Mouse (Mus musculus) liver, embryonic 14.5 days (tissue): Measurements from ENCODE around the gene Dlgap3.

ENCODE experiments used
- CTCF ChIP-seq: IDR thresholded peaks from 2 replicates; pipeline ENCODE4 v1.5.1; 2016; ENCODE audit warnings: antibody characterized with exemption, low read depth, control low read depth
- EP300 ChIP-seq: IDR thresholded peaks from 2 replicates; pipeline ENCODE4 v1.6.1; 2016; ENCODE audit warnings: antibody characterized with exemption, low read depth

DNA sequence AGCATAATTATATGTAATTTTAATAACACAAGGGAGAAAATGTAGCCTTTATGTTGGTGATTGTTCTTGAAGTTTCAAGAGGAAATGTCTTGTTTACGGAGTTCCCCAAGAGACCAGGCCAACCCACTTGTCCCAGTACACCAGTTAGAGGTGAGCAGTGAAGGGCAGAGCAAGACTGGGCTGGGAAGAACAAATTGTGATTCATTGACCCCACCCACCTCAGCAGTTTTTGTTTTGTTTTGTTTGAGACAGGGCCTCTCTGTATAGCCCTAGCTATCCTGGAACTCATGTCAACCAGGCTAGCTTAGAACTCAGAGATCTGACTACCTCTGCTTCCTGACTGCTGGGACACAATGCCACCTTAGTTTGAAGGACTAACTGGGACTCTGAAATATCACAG lies 44.7 kb upstream of the Dlgap3 start:
- TF ChIP-seq EP300 (no peak), CTCF (no peak)
